Mouse (Mus musculus): ENCODE data around the gene Tgif2. TPM values are rescaled to one million over a fixed set of nuclear protein-coding genes. Genes with fewer than 3 reads are reported as not detected.
A peak's percentile ranks its signal among the peaks of the same experiment; 100 is the strongest.
"Not testable (repeated sequence)": the region's sequence is repeated elsewhere in the genome, so short reads cannot be mapped to it uniquely, and the experiment has no call there.

The Tgif2 gene
- polyA plus RNA-seq, 1 experiment from 2014 or later = 44.5 TPM

DNA sequence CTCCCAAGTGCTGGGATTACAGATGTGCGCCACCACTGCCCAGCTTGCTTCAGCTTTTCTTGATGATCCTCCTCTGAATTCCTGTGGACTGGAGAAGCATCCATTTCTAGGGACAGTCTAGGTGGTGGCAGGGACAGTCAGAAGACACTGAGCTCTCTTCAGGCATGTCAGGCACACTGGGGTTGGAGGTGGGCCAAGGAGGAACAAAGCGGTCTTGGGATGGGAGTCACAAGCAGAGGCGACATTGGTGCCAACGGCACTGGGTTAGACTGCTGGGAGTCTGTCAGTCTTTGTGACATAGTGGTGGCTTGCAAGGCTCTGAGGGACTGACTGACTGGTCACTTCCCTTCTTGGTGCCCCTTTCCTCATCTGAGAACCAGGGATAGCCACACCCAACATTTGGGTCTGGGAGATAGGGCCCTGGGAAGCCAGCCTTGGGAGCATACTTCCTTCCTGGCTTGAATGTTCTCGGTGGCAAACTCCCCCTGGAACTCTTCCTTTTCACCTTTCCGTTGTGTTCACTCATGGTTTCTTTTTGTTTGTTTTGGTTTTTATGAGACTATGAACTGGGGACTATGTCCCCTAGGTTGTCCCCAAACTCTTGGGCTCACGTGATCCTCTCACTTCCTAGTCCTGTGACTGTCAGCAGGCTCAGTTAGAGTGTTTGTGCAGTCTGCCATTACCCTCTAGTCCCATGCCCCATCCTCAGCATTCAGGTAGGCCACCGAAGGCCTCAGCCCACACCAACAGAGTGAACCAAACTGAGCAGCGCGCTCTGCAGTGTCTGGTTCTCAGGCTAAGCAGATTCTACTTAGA lies 44.8 kb downstream of the Tgif2 start:
- WGBS = 92% methylated on average over 10 of the region's 10 CpGs
- no peak overlapping the region for H3K9ac ChIP-seq (replicated peaks)
- H3K4me3 ChIP-seq (replicated peaks) = no peak overlapping the region

DNA sequence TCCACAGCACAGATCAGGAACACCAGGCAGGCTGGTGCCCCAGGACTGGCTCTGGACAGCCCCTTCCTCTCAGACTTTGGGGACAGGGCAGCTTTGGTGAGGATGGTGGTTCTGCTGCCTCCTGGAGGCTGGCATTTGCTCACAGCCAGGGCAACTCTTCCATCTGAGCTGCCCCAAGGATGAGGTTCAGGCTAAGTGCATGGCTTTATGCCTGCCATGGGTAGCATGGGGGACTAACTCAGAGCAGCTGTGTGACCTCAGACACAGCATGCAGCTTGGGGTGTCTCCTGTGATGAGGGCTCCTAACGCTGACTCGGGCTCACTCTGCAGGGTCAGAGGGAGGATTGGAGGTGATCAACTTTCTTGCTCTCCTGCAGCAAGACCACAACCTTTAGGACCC lies 45.9 kb downstream of the Tgif2 start:
- ATAC-seq; H3K9ac ChIP-seq (replicated peaks); H3K27ac ChIP-seq; H3K4me2 ChIP-seq (replicated peaks); H3K27me3 ChIP-seq; H3K9me3 ChIP-seq; H3K36me3 ChIP-seq; H3K4me1 ChIP-seq (replicated peaks); H3K4me3 ChIP-seq (replicated peaks): not testable (repeated sequence)
- WGBS = 80% methylated on average over 2 of the region's 2 CpGs

More for the DNA sequence above, 44.8 kb downstream of the Tgif2 start:
- no peaks in the 10 kb centered on the region for H3K27me3 ChIP-seq
- H3K4me1 ChIP-seq (replicated peaks) = no peaks in the 10 kb centered on the region
- no peak overlapping the region for H3K4me2 ChIP-seq (replicated peaks)
- no peak for ATAC-seq
- no peak overlapping the region for H3K27ac ChIP-seq
- no peaks in the 10 kb centered on the region for H3K9me3 ChIP-seq
- no peaks in the 10 kb centered on the region for H3K36me3 ChIP-seq

GRCm38 (mm10) chr2:156886084-156886631 lies 46.4 kb downstream of the Tgif2 start:
- Histone ChIP-seq H3K27me3 (no peaks in the 10 kb centered on the region), H3K4me2 (replicated peaks) (no peak overlapping the region), H3K4me1 (replicated peaks) (no peaks in the 10 kb centered on the region), H3K9me3 (no peaks in the 10 kb centered on the region), H3K36me3 (no peaks in the 10 kb centered on the region), H3K9ac (replicated peaks) (no peak overlapping the region), H3K27ac (no peak overlapping the region), H3K4me3 (replicated peaks) (no peak overlapping the region)
- no peak for ATAC-seq
- WGBS = 84% methylated on average over 10 of the region's 10 CpGs

DNA sequence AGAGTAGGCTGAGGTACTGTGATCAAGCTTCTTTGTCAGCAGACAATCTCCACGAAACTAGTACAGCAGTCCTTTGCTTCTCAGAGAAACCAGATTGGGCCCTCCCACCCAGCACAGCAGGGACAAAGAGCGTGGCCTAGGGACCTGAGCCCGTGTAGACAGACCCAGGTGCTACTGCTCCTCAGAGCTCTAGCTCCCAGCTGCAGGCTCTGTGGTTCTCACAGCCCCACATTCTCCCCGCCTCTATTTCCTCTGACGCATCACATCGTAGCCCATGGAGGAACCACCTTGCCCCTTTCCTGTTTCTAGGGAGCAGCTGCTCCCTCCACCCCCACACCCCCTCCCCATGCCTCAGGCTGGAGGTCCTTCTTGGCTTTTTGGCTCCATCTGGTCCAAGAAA lies 47.2 kb downstream of the Tgif2 start, which contains the start of gene Sla2:
Gene Sla2 (minus strand): TSS at position 176 of the 400 bp plus-strand sequence.
- H3K9ac ChIP-seq (replicated peaks) = no peak within 1 kb of the TSS

DNA sequence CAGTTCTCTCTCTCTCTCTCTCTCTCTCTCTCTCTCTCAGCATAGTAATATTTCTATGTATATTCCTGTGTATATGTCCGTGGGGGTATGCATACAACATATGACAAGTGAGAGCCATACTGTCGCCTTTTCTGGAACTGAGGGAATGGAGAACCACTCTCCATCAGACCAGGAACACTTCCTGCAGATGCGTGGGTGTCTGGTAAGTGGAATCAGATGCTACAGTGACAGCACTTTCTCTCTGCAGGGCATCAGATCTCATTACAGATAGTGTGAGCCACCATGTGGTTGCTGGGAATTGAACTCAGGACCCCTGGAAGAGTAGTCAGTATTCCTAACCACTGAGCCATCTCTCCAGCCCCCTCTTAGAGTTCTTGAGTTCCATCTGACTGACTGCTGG lies 48.7 kb downstream of the Tgif2 start:
- no peak overlapping the region for H3K4me2 ChIP-seq (replicated peaks)
- H3K36me3 ChIP-seq = no peaks in the 10 kb centered on the region
- no peak for ATAC-seq
- peaks cover 14% of the 10 kb centered on the region for H3K4me1 ChIP-seq (replicated peaks)
- no peaks in the 10 kb centered on the region for H3K9me3 ChIP-seq
- no peak overlapping the region for H3K4me3 ChIP-seq (replicated peaks)
- H3K27me3 ChIP-seq = no peaks in the 10 kb centered on the region
- H3K9ac ChIP-seq (replicated peaks) = no peak overlapping the region
- 75% methylated on average over 3 of the region's 3 CpGs for WGBS
- H3K27ac ChIP-seq = no peak overlapping the region

More for the DNA sequence above, 47.2 kb downstream of the Tgif2 start, which contains the start of gene Sla2:
- Histone ChIP-seq H3K27me3 (no peaks in the 10 kb centered on the region), H3K36me3 (no peaks in the 10 kb centered on the region), H3K4me3 (replicated peaks) (no peak within 1 kb of the TSS), H3K4me2 (replicated peaks) (no peak within 1 kb of the TSS), H3K4me1 (replicated peaks) (peaks cover 3% of the 10 kb centered on the region), H3K27ac (no peak within 1 kb of the TSS), H3K9me3 (no peaks in the 10 kb centered on the region)
- 75% methylated on average over 6 of the region's 6 CpGs for WGBS
- no peak for ATAC-seq

GRCm38 (mm10) chr2:156892240-156892639 lies 52.4 kb downstream of the Tgif2 start:
- no peak overlapping the region for H3K9ac ChIP-seq (replicated peaks)
- H3K4me2 ChIP-seq (replicated peaks) = no peak overlapping the region
- peak; percentile 71; the same call in 1 of the 2 replicates for ATAC-seq
- no peak overlapping the region for H3K27ac ChIP-seq
- peaks cover 14% of the 10 kb centered on the region for H3K4me1 ChIP-seq (replicated peaks)
- H3K27me3 ChIP-seq = no peaks in the 10 kb centered on the region
- 30% methylated on average over 3 of the region's 3 CpGs for WGBS
- H3K4me3 ChIP-seq (replicated peaks) = no peak overlapping the region
- no peaks in the 10 kb centered on the region for H3K36me3 ChIP-seq
- no peaks in the 10 kb centered on the region for H3K9me3 ChIP-seq

GRCm38 (mm10) chr2:156892821-156893220 lies 53.0 kb downstream of the Tgif2 start:
- Histone ChIP-seq H3K9ac (replicated peaks) (no peak overlapping the region), H3K27ac (no peak overlapping the region), H3K9me3 (no peaks in the 10 kb centered on the region), H3K4me3 (replicated peaks) (no peak overlapping the region), H3K27me3 (no peaks in the 10 kb centered on the region), H3K4me1 (replicated peaks) (peaks cover 14% of the 10 kb centered on the region), H3K36me3 (no peaks in the 10 kb centered on the region), H3K4me2 (replicated peaks) (no peak overlapping the region)
- ATAC-seq = no peak
- 64% methylated on average over 6 of the region's 6 CpGs for WGBS

GRCm38 (mm10) chr2:156894496-156895265 lies 54.9 kb downstream of the Tgif2 start:
- 85% methylated on average over 15 of the region's 15 CpGs for WGBS
- H3K4me2 ChIP-seq (replicated peaks) = no peak overlapping the region
- H3K4me3 ChIP-seq (replicated peaks) = no peak overlapping the region
- peaks cover 14% of the 10 kb centered on the region for H3K4me1 ChIP-seq (replicated peaks)
- H3K36me3 ChIP-seq = no peaks in the 10 kb centered on the region
- ATAC-seq = no peak
- H3K9ac ChIP-seq (replicated peaks) = no peak overlapping the region
- H3K27ac ChIP-seq = no peak overlapping the region
- H3K9me3 ChIP-seq = no peaks in the 10 kb centered on the region
- no peaks in the 10 kb centered on the region for H3K27me3 ChIP-seq

GRCm38 (mm10) chr2:156896384-156896914 lies 56.6 kb downstream of the Tgif2 start:
- no peak overlapping the region for H3K4me2 ChIP-seq (replicated peaks)
- 78% methylated on average over 9 of the region's 9 CpGs for WGBS
- H3K36me3 ChIP-seq = no peaks in the 10 kb centered on the region

DNA sequence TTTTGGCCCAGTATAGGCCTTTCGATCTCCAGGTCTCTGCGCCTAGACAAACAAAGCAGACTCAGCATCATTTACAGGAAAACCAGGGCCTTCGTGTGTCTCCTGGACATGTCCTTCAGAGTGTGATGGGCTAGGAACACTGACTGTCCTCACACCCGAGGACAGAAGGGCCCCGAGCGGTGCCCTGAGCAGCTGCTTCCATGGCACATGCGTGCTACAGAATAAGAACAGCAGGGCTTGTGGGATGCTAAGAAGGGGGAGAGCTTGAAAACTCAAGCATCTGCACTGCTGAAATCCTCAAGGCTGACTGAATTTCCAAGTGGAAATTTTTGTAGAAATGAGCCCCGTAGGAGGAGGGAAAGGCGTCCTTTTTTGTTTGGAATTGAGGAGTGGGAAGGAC lies 57.2 kb downstream of the Tgif2 start:
- no peaks in the 10 kb centered on the region for H3K9me3 ChIP-seq
- no peak overlapping the region for H3K4me3 ChIP-seq (replicated peaks)
- no peak overlapping the region for H3K27ac ChIP-seq
- H3K4me1 ChIP-seq (replicated peaks) = peaks cover 10% of the 10 kb centered on the region
- no peak overlapping the region for H3K9ac ChIP-seq (replicated peaks)
- no peak overlapping the region for H3K4me2 ChIP-seq (replicated peaks)
- ATAC-seq = no peak
- WGBS = 88% methylated on average over 9 of the region's 9 CpGs
- H3K36me3 ChIP-seq = no peaks in the 10 kb centered on the region
- H3K27me3 ChIP-seq = no peaks in the 10 kb centered on the region

More at GRCm38 (mm10) chr2:156896384-156896914, 56.6 kb downstream of the Tgif2 start:
- Histone ChIP-seq H3K9me3 (no peaks in the 10 kb centered on the region), H3K27ac (no peak overlapping the region), H3K9ac (replicated peaks) (no peak overlapping the region), H3K27me3 (no peaks in the 10 kb centered on the region), H3K4me3 (replicated peaks) (no peak overlapping the region), H3K4me1 (replicated peaks) (peaks cover 14% of the 10 kb centered on the region)
- no peak for ATAC-seq

GRCm38 (mm10) chr2:156898374-156898773 lies 58.6 kb downstream of the Tgif2 start:
- ATAC-seq = no peak
- Histone ChIP-seq H3K36me3 (no peaks in the 10 kb centered on the region), H3K27me3 (no peaks in the 10 kb centered on the region), H3K4me1 (replicated peaks) (no peaks in the 10 kb centered on the region), H3K4me3 (replicated peaks) (no peak overlapping the region), H3K9ac (replicated peaks) (no peak overlapping the region), H3K9me3 (no peaks in the 10 kb centered on the region), H3K4me2 (replicated peaks) (no peak overlapping the region), H3K27ac (no peak overlapping the region)
- 79% methylated on average over 4 of the region's 4 CpGs for WGBS

DNA sequence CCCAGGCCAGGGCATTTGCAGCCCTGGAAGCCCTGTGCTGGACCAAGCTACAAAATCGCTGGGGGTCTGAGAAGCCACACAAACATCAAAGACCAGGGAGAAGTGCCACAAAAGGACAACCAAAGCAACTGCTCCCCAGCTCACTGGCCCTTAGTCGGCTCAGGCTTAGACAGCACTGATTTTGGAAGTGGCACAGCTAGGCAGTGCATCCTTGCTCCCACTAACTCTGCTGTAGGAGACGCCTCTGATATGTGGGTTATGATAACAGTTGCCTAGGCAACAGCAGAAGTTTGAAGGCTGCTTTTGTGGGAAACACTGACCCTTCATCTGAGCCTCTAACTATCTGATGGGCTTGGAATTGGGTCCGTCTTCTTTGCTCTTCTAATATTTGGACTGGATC lies 59.4 kb downstream of the Tgif2 start:
- no peak for ATAC-seq
- 79% methylated on average over 4 of the region's 4 CpGs for WGBS
- Histone ChIP-seq H3K36me3 (no peaks in the 10 kb centered on the region), H3K4me3 (replicated peaks) (no peak overlapping the region), H3K27me3 (no peaks in the 10 kb centered on the region), H3K9me3 (no peaks in the 10 kb centered on the region), H3K9ac (replicated peaks) (no peak overlapping the region), H3K4me1 (replicated peaks) (no peaks in the 10 kb centered on the region), H3K27ac (no peak overlapping the region), H3K4me2 (replicated peaks) (no peak overlapping the region)
